Mouse (Mus musculus) ES-Bruce4 (cell line): ENCODE measurements around the gene Ap1g1.

Source experiments
- CTCF ChIP-seq: IDR thresholded peaks from one replicate; pipeline ENCODE4 v1.8.1; 2011; ENCODE audit warnings: low read depth, low read length
- POLR2A ChIP-seq: IDR thresholded peaks from one replicate; pipeline ENCODE4 v1.8.1; 2011; ENCODE audit warnings: low read length; ENCODE audit not compliant: insufficient read depth

- no peak for TF ChIP-seq POLR2A
- no peak for TF ChIP-seq CTCF
Observed at GRCm38 (mm10) chr8:109855451-109855850, 77.1 kb downstream of the Ap1g1 start.
